Mouse (Mus musculus): Measurements from ENCODE around the gene Olfr1123.

Gene Olfr1123

DNA sequence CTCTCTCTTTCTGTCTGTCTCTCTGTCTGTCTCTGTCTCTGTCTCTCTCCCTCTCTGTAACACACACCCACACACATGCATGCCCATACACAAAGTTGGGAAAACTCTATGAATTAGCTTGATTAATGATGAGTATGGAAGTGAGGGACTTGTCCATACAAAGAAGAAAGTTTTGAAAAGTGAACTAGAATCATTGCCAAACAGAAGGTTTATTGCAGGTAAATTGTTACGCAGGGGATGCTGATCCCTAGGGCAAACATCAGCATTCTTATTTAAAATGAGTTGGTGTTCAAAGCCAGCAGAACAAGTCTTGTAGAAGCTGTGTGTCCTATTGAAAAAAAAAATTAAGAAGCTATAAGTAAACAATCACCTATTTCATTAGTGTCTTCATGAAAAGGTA, at the start of gene Olfr1123:
Gene Olfr1123 (plus strand): TSS at position 301 of the 400 bp plus-strand sequence.
- DNase-seq (ENCODE audit: low spot score in 2 of 2) = no peak

DNA sequence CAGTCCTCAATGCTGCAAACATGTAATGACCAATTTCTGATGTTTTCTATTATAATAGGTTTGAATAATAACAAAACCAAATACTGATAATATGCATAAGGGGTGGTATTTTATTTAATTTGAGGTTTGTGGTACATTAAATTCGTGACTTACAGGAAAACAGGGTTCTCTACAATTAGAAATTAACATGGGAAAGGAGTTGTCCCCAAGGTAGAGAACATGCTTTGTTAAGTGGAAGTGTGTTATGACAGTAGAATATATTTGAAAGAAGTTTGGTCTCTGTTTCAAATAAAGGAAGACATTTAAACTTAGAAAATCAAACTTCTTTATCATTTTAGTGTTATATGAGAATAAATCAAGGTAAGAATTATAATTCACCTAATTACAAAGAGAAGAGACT, 46.8 kb upstream of the Olfr1123 start, which contains the start of gene Olfr1121:
Gene Olfr1121 (plus strand): TSS at position 301 of the 400 bp plus-strand sequence.
- no peak for DNase-seq (ENCODE audit: low spot score in 2 of 2)

DNA sequence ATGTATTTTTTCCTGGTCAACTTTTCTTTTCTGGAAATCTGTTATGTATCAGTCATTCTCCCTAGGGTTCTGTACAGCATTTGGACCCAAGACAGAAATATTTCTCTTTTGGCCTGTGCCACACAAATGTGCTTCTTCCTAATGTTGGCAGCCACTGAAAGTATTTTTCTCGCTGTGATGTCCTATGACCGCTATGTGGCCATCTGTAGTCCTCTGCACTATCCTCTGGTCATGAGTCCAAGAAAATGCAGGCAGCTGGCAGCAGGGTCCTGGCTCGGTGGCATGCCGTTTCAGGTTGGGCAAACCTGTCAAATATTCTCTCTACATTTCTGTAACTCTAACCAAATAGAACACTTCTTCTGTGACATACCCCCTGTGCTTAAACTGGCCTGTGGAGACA, 44.7 kb upstream of the Olfr1123 start:
- DNase-seq (ENCODE audit: low spot score in 2 of 2) = no peak

DNA sequence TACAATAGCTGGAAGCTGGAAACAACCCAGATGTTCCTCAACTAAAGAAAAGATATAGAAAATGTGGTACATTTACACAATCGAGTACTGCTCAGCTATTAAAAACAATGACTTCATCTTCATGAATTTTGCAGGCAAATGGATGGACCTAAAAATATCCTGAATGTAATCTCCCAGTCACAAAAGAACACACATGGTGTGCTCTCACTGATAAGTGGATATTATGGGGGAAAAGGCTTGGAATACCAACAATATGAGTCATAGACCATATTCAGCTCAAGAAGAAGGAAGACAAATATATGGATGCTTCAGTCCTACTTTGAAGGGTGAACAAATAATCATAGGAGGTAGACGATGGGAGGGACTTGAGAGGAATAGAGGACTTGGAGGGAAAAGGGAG, 32.5 kb upstream of the Olfr1123 start:
- DNase-seq (ENCODE audit: low spot score in 2 of 2) = no peak

DNA sequence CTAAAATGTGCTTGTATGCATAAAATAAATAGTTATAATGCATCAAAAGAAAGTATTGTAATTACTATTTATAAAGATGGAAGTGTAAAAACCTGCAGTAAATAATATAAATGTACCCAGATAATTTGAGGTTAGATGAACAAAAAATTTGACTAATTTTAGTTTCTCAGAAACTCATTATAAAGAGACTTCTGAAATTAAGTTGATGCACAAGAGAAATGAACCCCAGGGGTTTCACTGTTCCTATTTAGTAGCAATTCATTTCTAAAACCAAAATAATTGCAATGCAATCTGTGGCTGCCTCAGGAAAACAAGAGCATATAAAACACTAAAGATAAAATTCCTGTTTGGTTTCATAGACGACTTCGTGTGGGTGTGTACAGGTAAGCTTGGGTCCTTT, 30.9 kb upstream of the Olfr1123 start, which contains the start of gene Olfr1122:
Gene Olfr1122 (plus strand): TSS at position 301 of the 400 bp plus-strand sequence.
- no peak for DNase-seq (ENCODE audit: low spot score in 2 of 2)

DNA sequence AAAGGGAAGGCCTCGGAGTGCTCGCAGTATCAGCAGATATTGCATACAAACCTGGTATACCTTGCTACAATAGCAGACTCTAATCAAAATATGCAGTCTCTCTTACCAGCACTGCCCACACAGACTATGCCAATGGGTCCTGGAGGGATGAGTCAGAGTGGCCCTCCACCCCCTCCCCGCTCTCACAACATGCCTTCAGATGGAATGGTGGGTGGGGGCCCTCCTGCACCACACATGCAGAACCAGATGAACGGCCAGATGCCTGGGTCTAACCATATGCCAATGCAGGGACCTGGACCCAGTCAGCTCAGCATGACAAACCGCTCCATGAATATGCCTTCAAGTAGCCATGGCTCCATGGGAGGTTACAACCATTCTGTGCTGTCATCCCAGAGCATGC, 22.8 kb upstream of the Olfr1123 start:
- DNase-seq (ENCODE audit: low spot score in 2 of 2) = peak in 1 of 2 experiments; percentile 5

DNA sequence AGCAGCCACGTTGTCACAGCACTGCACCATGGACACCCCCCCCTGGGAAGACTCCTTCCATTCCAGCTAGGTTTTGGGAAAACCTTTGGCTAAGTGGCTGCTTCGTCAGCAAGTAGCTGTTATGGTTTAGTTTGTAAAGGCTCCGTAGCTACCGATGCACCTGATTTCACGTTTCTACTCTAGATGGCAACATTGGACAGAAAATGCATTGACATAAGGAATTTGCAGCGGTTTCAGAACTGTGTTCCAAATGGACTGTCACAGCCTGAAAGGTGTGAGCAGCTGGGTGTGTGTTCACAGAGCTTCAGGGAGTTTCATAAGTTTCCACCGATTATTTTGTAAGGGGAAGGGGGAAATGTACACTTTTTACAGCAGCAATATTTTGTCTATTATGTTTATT, 21.7 kb upstream of the Olfr1123 start:
- DNase-seq (ENCODE audit: low spot score in 2 of 2) = peak; percentile 13 to 22

DNA sequence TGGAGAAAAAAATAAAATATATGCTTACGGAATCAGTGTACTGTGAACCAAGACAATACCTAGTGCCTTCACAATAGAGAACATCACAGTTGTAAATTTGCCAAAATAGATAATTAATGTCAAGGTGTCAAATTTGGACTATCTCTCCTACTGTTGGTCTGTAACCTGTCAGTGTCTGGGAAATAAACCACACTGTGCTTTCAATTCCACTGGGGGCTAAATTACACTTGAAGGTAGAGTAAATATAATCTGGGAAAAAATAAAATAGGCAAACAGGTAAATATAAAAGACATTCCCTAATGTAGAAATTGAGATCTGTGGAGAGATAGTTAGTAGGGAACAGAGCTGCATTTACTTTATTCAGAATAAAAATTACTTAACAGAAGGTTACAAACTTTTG, 13.5 kb downstream of the Olfr1123 start, which contains the start of gene Olfr1124:
Gene Olfr1124 (plus strand): TSS at position 301 of the 400 bp plus-strand sequence.
- DNase-seq (ENCODE audit: low spot score in 2 of 2) = no peak

DNA sequence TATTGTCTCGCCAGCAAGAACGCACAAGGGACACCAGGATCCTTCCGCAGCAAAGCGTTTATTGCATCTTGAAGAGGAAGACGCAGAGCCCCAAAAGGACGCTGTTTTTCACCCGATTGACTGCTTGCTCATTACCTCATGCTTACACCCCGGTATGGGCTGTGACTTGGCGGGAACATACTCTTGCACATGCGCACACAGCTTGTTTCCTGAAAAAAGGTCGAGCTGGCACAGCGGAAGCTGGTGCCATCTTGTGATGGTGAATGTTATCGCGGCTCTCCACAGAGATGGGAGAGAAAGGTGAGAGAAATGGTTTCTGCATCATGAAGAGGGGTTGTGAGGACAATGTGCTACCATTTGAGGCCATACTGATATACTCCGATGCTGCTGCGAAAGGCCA, 21.3 kb downstream of the Olfr1123 start:
- DNase-seq (ENCODE audit: low spot score in 2 of 2) = no peak

DNA sequence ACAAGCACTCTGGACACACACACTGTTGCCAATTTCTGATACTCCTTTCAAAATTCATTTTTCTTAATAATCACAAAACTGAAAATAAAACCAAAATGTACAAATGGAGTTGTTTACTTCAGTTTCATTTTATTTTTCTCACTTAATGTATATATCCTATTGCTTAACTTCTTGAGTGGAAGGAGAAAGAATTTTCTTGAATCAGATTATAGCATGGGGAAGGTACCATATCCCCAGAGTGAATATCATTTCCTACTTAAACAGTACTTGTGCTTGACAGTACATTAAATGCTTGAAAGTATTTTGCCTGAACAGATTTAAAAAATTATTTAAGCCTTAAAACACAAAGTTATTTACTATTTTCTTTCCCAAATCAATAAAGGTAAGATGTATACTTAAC, 37.2 kb downstream of the Olfr1123 start, which contains the start of gene Olfr1126:
Gene Olfr1126 (plus strand): TSS at position 301 of the 400 bp plus-strand sequence.
- no peak for DNase-seq (ENCODE audit: low spot score in 2 of 2)

DNA sequence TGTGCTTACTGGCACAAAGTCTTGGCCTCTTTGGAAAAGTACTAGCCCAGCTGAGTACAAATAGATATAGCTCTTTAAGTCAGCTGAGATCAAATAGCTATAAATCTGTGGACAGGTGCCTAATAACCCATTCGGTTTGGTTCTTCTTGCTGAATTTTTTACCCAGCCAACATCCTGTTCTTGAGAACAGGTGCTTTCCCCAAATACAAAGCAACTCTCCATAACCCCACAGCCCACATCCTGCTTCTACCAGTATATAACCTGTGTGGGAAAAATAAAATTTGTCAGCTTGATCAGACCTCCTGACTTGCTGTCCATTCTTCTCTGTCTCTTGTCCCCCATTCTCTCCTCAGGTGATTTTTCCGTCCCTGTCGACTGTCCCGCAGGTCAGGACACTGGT, 45.3 kb downstream of the Olfr1123 start:
- no peak for DNase-seq (ENCODE audit: low spot score in 2 of 2)

All from right cerebral cortex, adult 2 months (tissue).